Mouse (Mus musculus) myocyte (in vitro differentiated cells): ENCODE data around the gene Atp2b4.

Experiments used
- CEBPB ChIP-seq: IDR thresholded peaks from 2 replicates; pipeline ENCODE4 v1.6.1; 2011; ENCODE audit warnings: mild to moderate bottlenecking, moderate library complexity; ENCODE audit not compliant: poor library complexity, insufficient read depth, severe bottlenecking
- E2F4 ChIP-seq: IDR thresholded peaks from one replicate; pipeline ENCODE4 v1.6.1; 2011; ENCODE audit warnings: mild to moderate bottlenecking, control low read depth, moderate library complexity; ENCODE audit not compliant: insufficient read depth
- MAX ChIP-seq: IDR thresholded peaks from one replicate; pipeline ENCODE4 v1.6.1; 2011; ENCODE audit warnings: low read depth, mild to moderate bottlenecking, control low read depth
- MYOD1 ChIP-seq, 3 experiments: IDR thresholded peaks; one replicate each; pipeline ENCODE4 v1.6.1; 2011; ENCODE audit warnings: control low read depth in 2 of 3, low read depth in 2 of 3, mild to moderate bottlenecking in 2 of 3, moderate library complexity in 1 of 3; ENCODE audit not compliant: insufficient read length in 2 of 3, control insufficient read depth in 1 of 3
- POLR2A ChIP-seq: IDR thresholded peaks from one replicate; pipeline ENCODE4 v1.6.1; 2011; ENCODE audit warnings: low read depth, mild to moderate bottlenecking, control low read depth, moderate library complexity; ENCODE audit not compliant: insufficient read length
- POLR2AphosphoS2 ChIP-seq: IDR thresholded peaks from one replicate; pipeline ENCODE4 v1.6.1; 2011; ENCODE audit warnings: low read depth, control low read depth; ENCODE audit not compliant: insufficient read length
- SRF ChIP-seq: IDR thresholded peaks from one replicate; pipeline ENCODE4 v1.6.1; 2011; ENCODE audit warnings: low read depth; ENCODE audit not compliant: control insufficient read depth, insufficient read length
- TCF12 ChIP-seq: IDR thresholded peaks from one replicate; pipeline ENCODE4 v1.6.1; 2011; ENCODE audit warnings: mild to moderate bottlenecking, control low read depth; ENCODE audit not compliant: poor library complexity, insufficient read depth, severe bottlenecking
- USF1 ChIP-seq: IDR thresholded peaks from one replicate; pipeline ENCODE4 v1.6.1; 2011; ENCODE audit warnings: low read depth, mild to moderate bottlenecking, control low read depth, moderate library complexity

- TF ChIP-seq USF1 (no peak), POLR2A (no peak), MAX (no peak), POLR2AphosphoS2 (no peak), E2F4 (no peak), MYOD1 (IDR thresholded peaks at IDR 0.05; ENCODE audit: control insufficient read depth in 1 of 3, insufficient read length in 2 of 3, low read depth in 2 of 3) (no peak), SRF (no peak), CEBPB (no peak), TCF12 (no peak)
Measured at GRCm38 (mm10) chr1:133808020-133808419, 7.2 kb upstream of the Atp2b4 start.
